In the genomic region with DNA sequence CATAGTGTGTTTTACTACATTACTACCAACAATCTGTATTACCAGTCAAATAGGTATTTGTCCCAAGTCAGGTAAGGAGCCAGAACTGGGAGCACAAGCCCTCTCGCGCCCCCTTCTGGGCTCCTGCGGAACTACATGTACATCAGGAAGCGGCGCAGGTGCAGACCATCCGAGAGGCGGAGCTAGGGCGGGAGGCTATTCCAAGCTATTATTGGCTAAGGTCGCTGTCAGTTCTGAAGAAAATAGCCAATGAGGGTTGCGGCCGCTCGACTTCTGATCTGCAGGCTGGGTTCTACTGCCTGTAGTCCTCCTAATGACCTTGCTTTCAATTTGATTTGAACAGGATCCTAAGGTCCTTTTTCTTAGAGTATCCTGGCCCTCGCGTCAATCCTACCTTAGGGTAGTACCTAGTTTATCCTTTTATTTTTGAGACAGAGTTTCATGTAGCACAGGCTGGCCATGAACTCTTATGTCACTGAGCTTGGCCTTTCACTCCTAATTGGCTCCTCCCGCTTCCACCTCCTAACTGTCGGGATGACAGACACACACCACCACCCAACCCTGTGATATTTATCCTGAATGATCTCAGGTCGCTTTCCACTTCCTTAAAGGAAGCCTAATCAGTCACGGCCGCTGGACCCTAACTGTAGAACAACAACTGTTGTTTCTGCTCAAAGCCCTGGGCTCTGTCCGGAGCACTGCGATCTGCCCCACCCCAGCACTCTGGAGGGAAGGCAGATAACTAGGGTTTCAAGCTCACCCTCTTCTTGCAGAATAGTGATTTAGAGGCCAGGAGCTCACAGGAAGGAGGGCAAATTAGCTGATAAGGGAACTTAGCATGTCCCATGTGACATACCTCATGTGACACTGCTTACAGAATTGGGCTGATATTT, we compare ENCODE assay signal across 8 mouse cellular contexts. TPM values are rescaled to one million over a fixed set of nuclear protein-coding genes. Genes with fewer than 3 reads are reported as not detected.
DNase-seq lines count a peak whose midpoint lies in the region; ATAC-seq and TF ChIP-seq lines count a peak whose summit lies in the region.

No protein-coding gene starts in this region.

- H3K4me3 ChIP-seq in bone marrow, adult 2 months (replicated peaks; ENCODE audit: control insufficient read depth, low read depth, low read length): peak overlapping the region; percentile 71
- peak overlapping the region; percentile 24 for H3K4me3 ChIP-seq in embryonic facial prominence, embryonic 15.5 days (replicated peaks)
- H3K4me3 ChIP-seq in kidney, embryonic 14.5 days (ENCODE audit: low read length): peak overlapping the region; percentile 12; the same call in 1 of the 2 replicates
- H3K4me3 ChIP-seq in limb, embryonic 15.5 days: peak overlapping the region; percentile 21

- peak; percentile 77 for ATAC-seq in embryonic facial prominence, embryonic 15.5 days (ENCODE audit: insufficient number of reproducible peaks, low FRiP score, low TSS enrichment, low read depth)
- ATAC-seq in kidney, embryonic 14.5 days (ENCODE audit: low FRiP score, low TSS enrichment): peak; percentile 87
- ATAC-seq in limb, embryonic 15.5 days (ENCODE audit: insufficient number of reproducible peaks, low FRiP score, low TSS enrichment, low read depth): peak; percentile 27; the same call in 1 of the 2 replicates

- H3K4me2 ChIP-seq in embryonic facial prominence, embryonic 15.5 days (replicated peaks): peak overlapping the region; percentile 40
- peak overlapping the region; percentile 35 for H3K4me2 ChIP-seq in kidney, embryonic 14.5 days (replicated peaks; ENCODE audit: low read depth, low read length)
- H3K4me2 ChIP-seq in limb, embryonic 15.5 days: peak overlapping the region; percentile 29

- peak; percentile 42 for DNase-seq in 3T3-L1 (ENCODE audit: low read depth, low spot score)
- peak; percentile 92 for DNase-seq in heart, adult 9 months (ENCODE audit: low spot score in 2 of 2)
- peak; percentile 76 to 81 for DNase-seq in monocyte, adult 2 months (ENCODE audit: low read depth in 1 of 2, low spot score in 2 of 2)
- DNase-seq in spleen, postnatal 36 days (ENCODE audit: low spot score in 2 of 2): peak; percentile 93 to 95

- H3K36me3 ChIP-seq in embryonic facial prominence, embryonic 15.5 days: no peaks in the 10 kb centered on the region
- H3K36me3 ChIP-seq in kidney, embryonic 14.5 days (ENCODE audit: control insufficient read depth, insufficient read depth, low read length): no peaks in the 10 kb centered on the region
- no peaks in the 10 kb centered on the region for H3K36me3 ChIP-seq in limb, embryonic 15.5 days

- H3K9ac ChIP-seq in embryonic facial prominence, embryonic 15.5 days: no peak overlapping the region
- H3K9ac ChIP-seq in kidney, embryonic 14.5 days (ENCODE audit: low read depth, low read length): no peak overlapping the region
- H3K9ac ChIP-seq in limb, embryonic 15.5 days: no peak overlapping the region

- TF ChIP-seq POLR2A in bone marrow, adult 2 months (IDR thresholded peaks at IDR 0.05; ENCODE audit: borderline replicate concordance, control insufficient read depth, low read depth, low read length): no peak

- peaks cover 2% of the 10 kb centered on the region; the same call in 1 of the 2 replicates for H3K4me1 ChIP-seq in bone marrow, adult 2 months (ENCODE audit: control insufficient read depth, insufficient read depth, low read length)
- H3K4me1 ChIP-seq in embryonic facial prominence, embryonic 15.5 days: peaks cover 14% of the 10 kb centered on the region
- peaks cover 3% of the 10 kb centered on the region; the same call in 1 of the 2 replicates for H3K4me1 ChIP-seq in kidney, embryonic 14.5 days (ENCODE audit: control insufficient read depth, insufficient read depth, low read length)
- peaks cover 13% of the 10 kb centered on the region for H3K4me1 ChIP-seq in limb, embryonic 15.5 days

- H3K9me3 ChIP-seq in embryonic facial prominence, embryonic 15.5 days (replicated peaks): no peaks in the 10 kb centered on the region
- H3K9me3 ChIP-seq in kidney, embryonic 14.5 days (ENCODE audit: control insufficient read depth, low read length): no peaks in the 10 kb centered on the region
- no peaks in the 10 kb centered on the region for H3K9me3 ChIP-seq in limb, embryonic 15.5 days

- peak; percentile 94 for TF ChIP-seq CTCF in bone marrow, adult 2 months (IDR thresholded peaks at IDR 0.05; ENCODE audit: control insufficient read depth, insufficient read depth, low read length)

- H3K27me3 ChIP-seq in embryonic facial prominence, embryonic 15.5 days: no peaks in the 10 kb centered on the region
- no peaks in the 10 kb centered on the region for H3K27me3 ChIP-seq in kidney, embryonic 14.5 days (ENCODE audit: control insufficient read depth, insufficient read depth, low read length)
- H3K27me3 ChIP-seq in limb, embryonic 15.5 days: no peaks in the 10 kb centered on the region

- 2% methylated on average over 21 of the region's 21 CpGs for WGBS in bone marrow, adult 2 months
- WGBS in embryonic facial prominence, embryonic 15.5 days: 11% methylated on average over 21 of the region's 21 CpGs
- 12% methylated on average over 21 of the region's 21 CpGs for WGBS in kidney, embryonic 14.5 days
- 14% methylated on average over 21 of the region's 21 CpGs for WGBS in limb, embryonic 15.5 days

- peak overlapping the region; percentile 80 for H3K27ac ChIP-seq in bone marrow, adult 2 months (ENCODE audit: control insufficient read depth, insufficient read depth, low read depth, low read length, poor library complexity)
- H3K27ac ChIP-seq in embryonic facial prominence, embryonic 15.5 days (replicated peaks): no peak overlapping the region
- H3K27ac ChIP-seq in kidney, embryonic 14.5 days (ENCODE audit: low read depth, low read length): no peak overlapping the region
- H3K27ac ChIP-seq in limb, embryonic 15.5 days: no peak overlapping the region

RNA-seq across cellular contexts. Expression of a gene that starts 18.4 kb away (rescaled TPM):
- 24.7 and 35.1 TPM in 2 replicates for polyA plus RNA-seq in bone marrow, adult 2 months (2011; ENCODE audit: insufficient read depth, insufficient read length, low replicate concordance, missing spikeins)
- 73.2 and 76.4 TPM in 2 replicates for polyA plus RNA-seq in embryonic facial prominence, embryonic 15.5 days (2015; fragmentation: Nextera tagmentation; extraction: Ambion mirVana)
- 26.8 and 34.2 TPM in 2 replicates for polyA plus RNA-seq in kidney, embryonic 14.5 days (2014; fragmentation: Nextera tagmentation; extraction: Ambion mirVana)
- 77.7 and 78.6 TPM in 2 replicates for polyA plus RNA-seq in limb, embryonic 15.5 days (2015; fragmentation: Nextera tagmentation; extraction: Ambion mirVana)

RNA-seq across cellular contexts. Expression of a gene that starts 27.5 kb away (rescaled TPM):
- 0.65 and 1.00 TPM in 2 replicates for polyA plus RNA-seq in bone marrow, adult 2 months (2011; ENCODE audit: insufficient read depth, insufficient read length, low replicate concordance, missing spikeins)
- polyA plus RNA-seq in embryonic facial prominence, embryonic 15.5 days (2015; fragmentation: Nextera tagmentation; extraction: Ambion mirVana): 4.5 and 5.0 TPM in 2 replicates
- polyA plus RNA-seq in kidney, embryonic 14.5 days (2014; fragmentation: Nextera tagmentation; extraction: Ambion mirVana): 0.07 and 0.19 TPM in 2 replicates
- 6.2 and 6.3 TPM in 2 replicates for polyA plus RNA-seq in limb, embryonic 15.5 days (2015; fragmentation: Nextera tagmentation; extraction: Ambion mirVana)

RNA-seq across cellular contexts. Expression of a gene that starts 44.4 kb away (rescaled TPM):
- 42.9 and 74.7 TPM in 2 replicates for polyA plus RNA-seq in bone marrow, adult 2 months (2011; ENCODE audit: insufficient read depth, insufficient read length, low replicate concordance, missing spikeins)
- 40.5 and 44.8 TPM in 2 replicates for polyA plus RNA-seq in embryonic facial prominence, embryonic 15.5 days (2015; fragmentation: Nextera tagmentation; extraction: Ambion mirVana)
- polyA plus RNA-seq in kidney, embryonic 14.5 days (2014; fragmentation: Nextera tagmentation; extraction: Ambion mirVana): 35.5 and 43.7 TPM in 2 replicates
- 40.8 and 44.2 TPM in 2 replicates for polyA plus RNA-seq in limb, embryonic 15.5 days (2015; fragmentation: Nextera tagmentation; extraction: Ambion mirVana)

RNA-seq across cellular contexts. Expression of a gene that starts 55.2 kb away (rescaled TPM):
- polyA plus RNA-seq in bone marrow, adult 2 months (2011; ENCODE audit: insufficient read depth, insufficient read length, low replicate concordance, missing spikeins): 6.5 and 7.9 TPM in 2 replicates
- 7.5 and 9.4 TPM in 2 replicates for polyA plus RNA-seq in embryonic facial prominence, embryonic 15.5 days (2015; fragmentation: Nextera tagmentation; extraction: Ambion mirVana)
- 13.7 and 14.0 TPM in 2 replicates for polyA plus RNA-seq in kidney, embryonic 14.5 days (2014; fragmentation: Nextera tagmentation; extraction: Ambion mirVana)
- polyA plus RNA-seq in limb, embryonic 15.5 days (2015; fragmentation: Nextera tagmentation; extraction: Ambion mirVana): 6.1 and 6.4 TPM in 2 replicates

Comparison
In these comparisons a context has a peak if more than half of its experiments do, and no peak if none do; other contexts are left out.
1. DNase-seq: peak in every context shown above with its lines; median percentile 94 in spleen, postnatal 36 days; 92 in heart, adult 9 months; 78 in monocyte, adult 2 months; 42 in 3T3-L1.
2. H3K4me3 ChIP-seq: peak in every context shown above with its lines; median percentile 71 in bone marrow, adult 2 months; 24 in embryonic facial prominence, embryonic 15.5 days; 21 in limb, embryonic 15.5 days; 12 in kidney, embryonic 14.5 days.
3. ATAC-seq: peak in every context shown above with its lines; median percentile 87 in kidney, embryonic 14.5 days; 77 in embryonic facial prominence, embryonic 15.5 days; 27 in limb, embryonic 15.5 days.